Mouse (Mus musculus): ENCODE data around the gene Hist1h2ad.
"Not testable (repeated sequence)": the region's sequence is repeated elsewhere in the genome, so short reads cannot be mapped to it uniquely, and the experiment has no call there.

The Hist1h2ad gene

GRCm38 (mm10) chr13:23609209-23609608 lies 35.0 kb downstream of the Hist1h2ad start:
- in situ Hi-C loops (cut with MboI, MseI) = no loop called here

- in situ Hi-C loops (cut with MboI, MseI) = no loop called here
These were observed 35.7 kb downstream of the Hist1h2ad start for GRCm38 (mm10) chr13:23609844-23610243.

GRCm38 (mm10) chr13:23610393-23610792 lies 36.2 kb downstream of the Hist1h2ad start:
- in situ Hi-C loops (cut with MboI, MseI) = no loop called here

- in situ Hi-C loops (cut with MboI, MseI) = no loop called here
These were observed 37.5 kb downstream of the Hist1h2ad start for GRCm38 (mm10) chr13:23611638-23612037.

GRCm38 (mm10) chr13:23620056-23620732 lies 46.0 kb downstream of the Hist1h2ad start:
- in situ Hi-C loops (cut with MboI, MseI) = no loop called here

GRCm38 (mm10) chr13:23620733-23621531 lies 46.8 kb downstream of the Hist1h2ad start, which contains the start of gene Hist1h2be:
Hist1h2be (minus strand) TSS chr13:23621124.
- in situ Hi-C loops (cut with MboI, MseI) = no loop called here

- in situ Hi-C loops (cut with MboI, MseI) = no loop called here
These were observed 47.5 kb downstream of the Hist1h2ad start for GRCm38 (mm10) chr13:23621532-23622174.

GRCm38 (mm10) chr13:23622175-23622671 lies 48.0 kb downstream of the Hist1h2ad start, which contains the start of gene Hist1h1e:
Hist1h1e (minus strand) TSS chr13:23622558.
- in situ Hi-C loops (cut with MboI, MseI) = not testable (repeated sequence)

GRCm38 (mm10) chr13:23622861-23623450 lies 48.8 kb downstream of the Hist1h2ad start:
- in situ Hi-C loops (cut with MboI, MseI) = no loop called here

Data from regulatory T cell (primary cell).